Mouse (Mus musculus): Measurements from ENCODE around the gene Ccr5.

DNA sequence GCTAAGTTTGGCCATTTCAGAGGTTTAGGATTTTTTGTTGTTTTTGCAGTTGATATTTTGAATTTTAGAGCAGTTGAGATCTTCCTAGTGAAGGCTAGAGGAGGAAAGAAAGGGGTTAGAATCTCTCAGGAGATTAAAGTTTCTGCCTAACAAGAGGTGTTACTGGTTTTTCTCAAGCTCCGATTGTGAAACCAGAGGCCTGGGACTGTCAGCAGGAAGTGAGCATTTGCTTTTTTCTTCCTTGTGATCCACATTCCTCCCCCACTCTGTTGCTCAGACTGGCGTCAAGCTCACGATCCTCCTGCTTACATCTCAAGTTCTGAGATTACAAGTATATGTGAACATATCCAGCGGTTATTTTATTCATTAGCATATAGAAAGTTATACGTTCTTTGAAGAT is 5.0 kb downstream of the Ccr5 start:
- TF ChIP-seq CTCF (IDR thresholded peaks at IDR 0.05; ENCODE audit: borderline replicate concordance, extremely low read depth, insufficient read depth, insufficient read length) (no peak), POLR2A (IDR thresholded peaks at IDR 0.05; ENCODE audit: borderline replicate concordance, extremely low read depth, insufficient read depth, insufficient read length, poor library complexity, severe bottlenecking) (no peak)

All from brain, embryonic 14.5 days (tissue).